Mouse (Mus musculus) liver, embryonic 12.5 days (tissue): ENCODE measurements around the gene Gm47791. TPM values are rescaled to one million over a fixed set of nuclear protein-coding genes. Genes with fewer than 3 reads are reported as not detected.
A peak's percentile ranks its signal among the peaks of the same experiment; 100 is the strongest.

Source experiments
- ATAC-seq: fragments of 200-750 bp; cut with Nextera tagmentation; 2 replicates; pipeline ENCODE4 v1.8.0; 2017; ENCODE audit warnings: moderate number of reproducible peaks, mild to moderate bottlenecking, moderate library complexity
- H3K27ac ChIP-seq: fragments of 300-500 bp; sonication (generic); 2 replicates; pipeline ENCODE4 v1.5.1; 2016; ENCODE audit warnings: mild to moderate bottlenecking
- H3K27me3 ChIP-seq: fragments of 300-500 bp; sonication (generic); replicated peaks from 2 replicates; pipeline ENCODE4 v1.6.1; 2016; ENCODE audit warnings: mild to moderate bottlenecking, moderate library complexity
- H3K36me3 ChIP-seq: fragments of 300-500 bp; sonication (generic); 2 replicates; pipeline ENCODE4 v1.6.1; 2016; ENCODE audit warnings: mild to moderate bottlenecking, moderate library complexity
- H3K4me1 ChIP-seq: fragments of 300-500 bp; sonication (generic); 2 replicates; pipeline ENCODE4 v1.6.1; 2016
- H3K4me2 ChIP-seq: fragments of 300-500 bp; sonication (generic); 2 replicates; pipeline ENCODE4 v1.6.1; 2016; ENCODE audit warnings: mild to moderate bottlenecking, moderate library complexity
- H3K4me3 ChIP-seq: fragments of 300-500 bp; sonication (generic); 2 replicates; pipeline ENCODE4 v1.5.1; 2016; ENCODE audit warnings: mild to moderate bottlenecking, moderate library complexity
- H3K9ac ChIP-seq: fragments of 300-500 bp; sonication (generic); 2 replicates; pipeline ENCODE4 v1.6.1; 2016; ENCODE audit warnings: mild to moderate bottlenecking, moderate library complexity
- H3K9me3 ChIP-seq: fragments of 300-500 bp; sonication (generic); replicated peaks from 2 replicates; pipeline ENCODE4 v1.6.1; 2016; ENCODE audit warnings: mild to moderate bottlenecking, moderate library complexity
- WGBS: fragments of 180-500 bp; shearing (Covaris S2); methylation state at CpG from one replicate; pipeline ENCODE4 v1.1.7; 2016; ENCODE audit not compliant: insufficient replicate concordance; 5-methylcytosine and 5-hydroxymethylcytosine counted together
- polyA plus RNA-seq: library from polyadenylated mRNA; unstranded; fragments of >200 nt; fragmentation: Nextera tagmentation; extraction: Ambion mirVana; gene quantifications from 2 replicates; pipeline ENCODE4 v1.2.1, GENCODE M21; 2016

Gene Gm47791
- polyA plus RNA-seq, 1 experiment from 2014 or later, result not detected

- peaks cover 32% of the 10 kb centered on the region for H3K4me1 ChIP-seq
- H3K27me3 ChIP-seq, result peaks cover 21% of the 10 kb centered on the region
- ATAC-seq, result no peak
- no peaks in the 10 kb centered on the region for H3K36me3 ChIP-seq
- 62% methylated on average over 4 of the region's 4 CpGs for WGBS
- H3K4me3 ChIP-seq, result no peak overlapping the region
- H3K27ac ChIP-seq, result no peak overlapping the region
- H3K9me3 ChIP-seq, result no peaks in the 10 kb centered on the region
- H3K9ac ChIP-seq, result no peak overlapping the region
- no peak overlapping the region for H3K4me2 ChIP-seq
Observed at GRCm38 (mm10) chr1:82798922-82799321, 27.9 kb upstream of the Gm47791 start.

GRCm38 (mm10) chr1:82798304-82798703 is 27.3 kb upstream of the Gm47791 start:
- Histone ChIP-seq H3K9ac (no peak overlapping the region), H3K36me3 (no peaks in the 10 kb centered on the region), H3K4me3 (no peak overlapping the region), H3K9me3 (no peaks in the 10 kb centered on the region), H3K4me2 (no peak overlapping the region), H3K4me1 (peaks cover 30% of the 10 kb centered on the region), H3K27ac (no peak overlapping the region), H3K27me3 (peaks cover 21% of the 10 kb centered on the region)
- ATAC-seq, result 0 out of 2 replicates have a peak, but pooled peaks have one; percentile 25
- 50% methylated on average over 5 of the region's 5 CpGs for WGBS

GRCm38 (mm10) chr1:82797088-82797487 is 26.0 kb upstream of the Gm47791 start:
- peak; percentile 62; the same call in 1 of the 2 replicates for ATAC-seq
- WGBS, result 59% methylated on average over 4 of the region's 4 CpGs
- Histone ChIP-seq H3K27ac (0 out of 2 replicates have a peak overlapping the region, but pooled peaks have one; percentile 11), H3K4me2 (no peak overlapping the region), H3K4me3 (no peak overlapping the region), H3K9ac (no peak overlapping the region), H3K9me3 (no peaks in the 10 kb centered on the region), H3K4me1 (peaks cover 35% of the 10 kb centered on the region), H3K27me3 (peaks cover 17% of the 10 kb centered on the region), H3K36me3 (no peaks in the 10 kb centered on the region)

- Histone ChIP-seq H3K27me3 (peaks cover 5% of the 10 kb centered on the region; the same call in 1 of the 2 replicates), H3K9ac (no peak overlapping the region), H3K9me3 (no peaks in the 10 kb centered on the region), H3K4me3 (no peak overlapping the region), H3K27ac (peak overlapping the region; percentile 57; the same call in 1 of the 2 replicates), H3K4me2 (no peak overlapping the region), H3K4me1 (peaks cover 37% of the 10 kb centered on the region), H3K36me3 (no peaks in the 10 kb centered on the region)
- ATAC-seq, result peak; percentile 50; the same call in 1 of the 2 replicates
- WGBS, result 31% methylated on average over 18 of the region's 18 CpGs
Observed at GRCm38 (mm10) chr1:82795702-82796443, 24.8 kb upstream of the Gm47791 start.

GRCm38 (mm10) chr1:82795211-82795610 is 24.2 kb upstream of the Gm47791 start:
- WGBS, result 83% methylated on average over 2 of the region's 2 CpGs
- Histone ChIP-seq H3K36me3 (no peaks in the 10 kb centered on the region), H3K27ac (no peak overlapping the region), H3K4me1 (peaks cover 37% of the 10 kb centered on the region), H3K9me3 (no peaks in the 10 kb centered on the region), H3K4me2 (no peak overlapping the region), H3K4me3 (no peak overlapping the region), H3K9ac (no peak overlapping the region), H3K27me3 (peaks cover 4% of the 10 kb centered on the region; the same call in 1 of the 2 replicates)
- ATAC-seq, result 0 out of 2 replicates have a peak, but pooled peaks have one; percentile 29

- H3K4me3 ChIP-seq, result no peak overlapping the region
- no peak overlapping the region for H3K4me2 ChIP-seq
- H3K27me3 ChIP-seq, result no peaks in the 10 kb centered on the region
- H3K9me3 ChIP-seq, result no peaks in the 10 kb centered on the region
- H3K36me3 ChIP-seq, result no peaks in the 10 kb centered on the region
- H3K27ac ChIP-seq, result no peak overlapping the region
- WGBS, result 68% methylated on average over 4 of the region's 4 CpGs
- ATAC-seq, result no peak
- H3K9ac ChIP-seq, result no peak overlapping the region
- H3K4me1 ChIP-seq, result peaks cover 37% of the 10 kb centered on the region
Observed at GRCm38 (mm10) chr1:82793986-82794385, 22.9 kb upstream of the Gm47791 start.

- Histone ChIP-seq H3K4me1 (peaks cover 34% of the 10 kb centered on the region), H3K27me3 (no peaks in the 10 kb centered on the region), H3K27ac (no peak overlapping the region), H3K9ac (no peak overlapping the region), H3K4me3 (no peak overlapping the region), H3K36me3 (no peaks in the 10 kb centered on the region), H3K9me3 (no peaks in the 10 kb centered on the region), H3K4me2 (no peak overlapping the region)
- 70% methylated on average over 3 of the region's 3 CpGs for WGBS
- ATAC-seq, result no peak
Observed at GRCm38 (mm10) chr1:82793110-82793509, 22.1 kb upstream of the Gm47791 start.

GRCm38 (mm10) chr1:82792238-82792637 is 21.2 kb upstream of the Gm47791 start:
- H3K36me3 ChIP-seq, result no peaks in the 10 kb centered on the region
- peak; percentile 38; the same call in 1 of the 2 replicates for ATAC-seq
- H3K27me3 ChIP-seq, result no peaks in the 10 kb centered on the region
- whole genome bisulfite sequencing, result 68% methylated on average over 6 of the region's 6 CpGs
- 0 out of 2 replicates have a peak overlapping the region, but pooled peaks have one; percentile 33 for H3K27ac ChIP-seq
- no peak overlapping the region for H3K4me2 ChIP-seq
- H3K9ac ChIP-seq, result no peak overlapping the region
- H3K4me1 ChIP-seq, result peaks cover 32% of the 10 kb centered on the region
- no peak overlapping the region for H3K4me3 ChIP-seq
- no peaks in the 10 kb centered on the region for H3K9me3 ChIP-seq

GRCm38 (mm10) chr1:82791105-82791504 is 20.1 kb upstream of the Gm47791 start:
- H3K9me3 ChIP-seq, result no peaks in the 10 kb centered on the region
- H3K4me3 ChIP-seq, result no peak overlapping the region
- 85% methylated on average over 11 of the region's 11 CpGs for WGBS
- H3K36me3 ChIP-seq, result no peaks in the 10 kb centered on the region
- no peak overlapping the region for H3K27ac ChIP-seq
- no peak for ATAC-seq
- H3K4me2 ChIP-seq, result no peak overlapping the region
- H3K27me3 ChIP-seq, result no peaks in the 10 kb centered on the region
- H3K9ac ChIP-seq, result no peak overlapping the region
- peaks cover 23% of the 10 kb centered on the region for H3K4me1 ChIP-seq

- Histone ChIP-seq H3K27ac (no peak overlapping the region), H3K27me3 (no peaks in the 10 kb centered on the region), H3K9me3 (no peaks in the 10 kb centered on the region), H3K9ac (no peak overlapping the region), H3K4me1 (peaks cover 19% of the 10 kb centered on the region), H3K4me2 (no peak overlapping the region), H3K4me3 (no peak overlapping the region), H3K36me3 (no peaks in the 10 kb centered on the region)
- WGBS, result 51% methylated on average over 7 of the region's 7 CpGs
- no peak for ATAC-seq
Observed at GRCm38 (mm10) chr1:82788070-82788469, 17.0 kb upstream of the Gm47791 start.

GRCm38 (mm10) chr1:82787414-82787813 is 16.4 kb upstream of the Gm47791 start:
- Histone ChIP-seq H3K9me3 (no peaks in the 10 kb centered on the region), H3K4me2 (no peak overlapping the region), H3K27ac (no peak overlapping the region), H3K4me3 (no peak overlapping the region), H3K9ac (no peak overlapping the region), H3K4me1 (peaks cover 17% of the 10 kb centered on the region), H3K27me3 (no peaks in the 10 kb centered on the region), H3K36me3 (no peaks in the 10 kb centered on the region)
- 10% methylated on average over 2 of the region's 2 CpGs for WGBS
- ATAC-seq, result peak; percentile 57

GRCm38 (mm10) chr1:82785546-82785945 is 14.5 kb upstream of the Gm47791 start:
- Histone ChIP-seq H3K4me1 (peaks cover 12% of the 10 kb centered on the region), H3K4me3 (no peak overlapping the region), H3K9me3 (no peaks in the 10 kb centered on the region), H3K9ac (no peak overlapping the region), H3K4me2 (no peak overlapping the region), H3K36me3 (no peaks in the 10 kb centered on the region), H3K27ac (no peak overlapping the region), H3K27me3 (no peaks in the 10 kb centered on the region)
- peak; percentile 65 for ATAC-seq
- WGBS, result 68% methylated on average over 6 of the region's 6 CpGs
